Mouse (Mus musculus): Measurements from ENCODE around the gene Atg4d. TPM values are rescaled to one million over a fixed set of nuclear protein-coding genes. Genes with fewer than 3 reads are reported as not detected.

The Atg4d gene
- polyA plus RNA-seq, 1 experiment from 2014 or later, result 34.9 TPM

- Histone ChIP-seq H3K27me3 (no peaks in the 10 kb centered on the region), H3K9me3 (no peaks in the 10 kb centered on the region), H3K4me2 (no peak overlapping the region), H3K9ac (replicated peaks) (no peak overlapping the region), H3K4me3 (replicated peaks) (no peak overlapping the region), H3K4me1 (replicated peaks) (peaks cover 18% of the 10 kb centered on the region), H3K27ac (no peak overlapping the region), H3K36me3 (peaks cover 73% of the 10 kb centered on the region)
- WGBS, result 56% methylated on average over 23 of the region's 23 CpGs
- no peak for ATAC-seq (ENCODE audit: insufficient number of reproducible peaks, insufficient read depth, low FRiP score, low TSS enrichment, low read depth)
These were observed 33.5 kb upstream of the Atg4d start for GRCm38 (mm10) chr9:21231551-21231950.

GRCm38 (mm10) chr9:21232867-21233266 is 32.2 kb upstream of the Atg4d start:
- ATAC-seq (ENCODE audit: insufficient number of reproducible peaks, insufficient read depth, low FRiP score, low TSS enrichment, low read depth), result no peak
- peaks cover 79% of the 10 kb centered on the region for H3K36me3 ChIP-seq
- H3K9me3 ChIP-seq, result no peaks in the 10 kb centered on the region
- no peak overlapping the region for H3K4me2 ChIP-seq
- H3K9ac ChIP-seq (replicated peaks), result no peak overlapping the region
- H3K4me1 ChIP-seq (replicated peaks), result peaks cover 22% of the 10 kb centered on the region
- no peak overlapping the region for H3K27ac ChIP-seq
- no peaks in the 10 kb centered on the region for H3K27me3 ChIP-seq
- 91% methylated on average over 5 of the region's 5 CpGs for WGBS
- H3K4me3 ChIP-seq (replicated peaks), result no peak overlapping the region

- H3K9ac ChIP-seq (replicated peaks), result no peak overlapping the region
- peaks cover 79% of the 10 kb centered on the region for H3K36me3 ChIP-seq
- no peaks in the 10 kb centered on the region for H3K9me3 ChIP-seq
- H3K4me2 ChIP-seq, result no peak overlapping the region
- no peak overlapping the region for H3K27ac ChIP-seq
- no peak for ATAC-seq (ENCODE audit: insufficient number of reproducible peaks, insufficient read depth, low FRiP score, low TSS enrichment, low read depth)
- H3K4me1 ChIP-seq (replicated peaks), result peaks cover 17% of the 10 kb centered on the region
- whole genome bisulfite sequencing, result 90% methylated on average over 29 of the region's 29 CpGs
- H3K4me3 ChIP-seq (replicated peaks), result no peak overlapping the region
- no peaks in the 10 kb centered on the region for H3K27me3 ChIP-seq
These were observed 31.7 kb upstream of the Atg4d start for GRCm38 (mm10) chr9:21233366-21233765.

- peaks cover 14% of the 10 kb centered on the region for H3K4me1 ChIP-seq (replicated peaks)
- H3K9ac ChIP-seq (replicated peaks), result no peak overlapping the region
- no peaks in the 10 kb centered on the region for H3K27me3 ChIP-seq
- peaks cover 79% of the 10 kb centered on the region for H3K36me3 ChIP-seq
- no peak overlapping the region for H3K4me2 ChIP-seq
- no peak for ATAC-seq (ENCODE audit: insufficient number of reproducible peaks, insufficient read depth, low FRiP score, low TSS enrichment, low read depth)
- H3K27ac ChIP-seq, result no peak overlapping the region
- H3K9me3 ChIP-seq, result no peaks in the 10 kb centered on the region
- WGBS, result 85% methylated on average over 28 of the region's 28 CpGs
- no peak overlapping the region for H3K4me3 ChIP-seq (replicated peaks)
These were observed 31.3 kb upstream of the Atg4d start for GRCm38 (mm10) chr9:21233805-21234204.

GRCm38 (mm10) chr9:21235341-21235740 is 29.8 kb upstream of the Atg4d start:
- Histone ChIP-seq H3K36me3 (peaks cover 66% of the 10 kb centered on the region), H3K27me3 (no peaks in the 10 kb centered on the region), H3K4me3 (replicated peaks) (no peak overlapping the region), H3K9ac (replicated peaks) (0 out of 2 replicates have a peak overlapping the region, but pooled peaks have one; percentile 18), H3K4me1 (replicated peaks) (peaks cover 19% of the 10 kb centered on the region), H3K27ac (no peak overlapping the region), H3K4me2 (no peak overlapping the region), H3K9me3 (no peaks in the 10 kb centered on the region)
- ATAC-seq (ENCODE audit: insufficient number of reproducible peaks, insufficient read depth, low FRiP score, low TSS enrichment, low read depth), result no peak
- WGBS, result 80% methylated on average over 4 of the region's 4 CpGs

- Histone ChIP-seq H3K36me3 (peaks cover 49% of the 10 kb centered on the region), H3K27me3 (peaks cover 3% of the 10 kb centered on the region), H3K4me2 (peak overlapping the region; percentile 78), H3K4me1 (replicated peaks) (peaks cover 21% of the 10 kb centered on the region), H3K4me3 (replicated peaks) (peak overlapping the region; percentile 93), H3K9ac (replicated peaks) (peak overlapping the region; percentile 97), H3K9me3 (no peaks in the 10 kb centered on the region), H3K27ac (peak overlapping the region; percentile 96)
- ATAC-seq (ENCODE audit: insufficient number of reproducible peaks, insufficient read depth, low FRiP score, low TSS enrichment, low read depth), result no peak
- WGBS, result 83% methylated on average over 25 of the region's 25 CpGs
These were observed 28.1 kb upstream of the Atg4d start for GRCm38 (mm10) chr9:21236991-21237367.

GRCm38 (mm10) chr9:21237368-21238003 is 27.6 kb upstream of the Atg4d start:
- peak; percentile 28; the same call in 1 of the 2 replicates for ATAC-seq (ENCODE audit: insufficient number of reproducible peaks, insufficient read depth, low FRiP score, low TSS enrichment, low read depth)
- WGBS, result 18% methylated on average over 19 of the region's 19 CpGs
- Histone ChIP-seq H3K27ac (peak overlapping the region; percentile 96), H3K9ac (replicated peaks) (peak overlapping the region; percentile 97), H3K27me3 (peaks cover 8% of the 10 kb centered on the region), H3K9me3 (no peaks in the 10 kb centered on the region), H3K36me3 (peaks cover 44% of the 10 kb centered on the region), H3K4me1 (replicated peaks) (peaks cover 21% of the 10 kb centered on the region), H3K4me3 (replicated peaks) (peak overlapping the region; percentile 93), H3K4me2 (peak overlapping the region; percentile 78)

- 1% methylated on average over 29 of the region's 31 CpGs for WGBS
- Histone ChIP-seq H3K9me3 (peaks cover 4% of the 10 kb centered on the region), H3K4me2 (peak overlapping the region; percentile 78), H3K4me3 (replicated peaks) (peak overlapping the region; percentile 93), H3K27me3 (peaks cover 15% of the 10 kb centered on the region), H3K9ac (replicated peaks) (peak overlapping the region; percentile 97), H3K36me3 (peaks cover 37% of the 10 kb centered on the region), H3K4me1 (replicated peaks) (peaks cover 21% of the 10 kb centered on the region), H3K27ac (peak overlapping the region; percentile 96)
- ATAC-seq (ENCODE audit: insufficient number of reproducible peaks, insufficient read depth, low FRiP score, low TSS enrichment, low read depth), result peak; percentile 6; the same call in 1 of the 2 replicates
These were observed 26.9 kb upstream of the Atg4d start for GRCm38 (mm10) chr9:21238004-21238732.

- Histone ChIP-seq H3K9ac (replicated peaks) (peak within 1 kb of the TSS; percentile 97), H3K4me1 (replicated peaks) (peaks cover 23% of the 10 kb centered on the region), H3K27ac (peak within 1 kb of the TSS; percentile 96), H3K36me3 (peaks cover 30% of the 10 kb centered on the region), H3K9me3 (peaks cover 4% of the 10 kb centered on the region), H3K27me3 (peaks cover 22% of the 10 kb centered on the region), H3K4me3 (replicated peaks) (peak within 1 kb of the TSS; percentile 93), H3K4me2 (peak within 1 kb of the TSS; percentile 78)
- 1% methylated on average over 89 of the region's 90 CpGs for WGBS
- peak; percentile 75 for ATAC-seq (ENCODE audit: insufficient number of reproducible peaks, insufficient read depth, low FRiP score, low TSS enrichment, low read depth)
These were observed 26.2 kb upstream of the Atg4d start, which contains the start of gene Keap1 for GRCm38 (mm10) chr9:21238733-21239464. Gene Keap1, minus strand, starts transcription at chr9:21239361.

GRCm38 (mm10) chr9:21239465-21239848 is 25.6 kb upstream of the Atg4d start:
- Histone ChIP-seq H3K36me3 (peaks cover 24% of the 10 kb centered on the region), H3K4me1 (replicated peaks) (peaks cover 29% of the 10 kb centered on the region), H3K27ac (peak overlapping the region; percentile 96; the same call in 1 of the 2 replicates), H3K4me2 (peak overlapping the region; percentile 78), H3K4me3 (replicated peaks) (peak overlapping the region; percentile 93), H3K9me3 (peaks cover 4% of the 10 kb centered on the region), H3K27me3 (peaks cover 28% of the 10 kb centered on the region), H3K9ac (replicated peaks) (peak overlapping the region; percentile 97)
- ATAC-seq (ENCODE audit: insufficient number of reproducible peaks, insufficient read depth, low FRiP score, low TSS enrichment, low read depth), result no peak
- 44% methylated on average over 4 of the region's 4 CpGs for WGBS

GRCm38 (mm10) chr9:21241343-21241742 is 23.8 kb upstream of the Atg4d start:
- no peak for ATAC-seq (ENCODE audit: insufficient number of reproducible peaks, insufficient read depth, low FRiP score, low TSS enrichment, low read depth)
- Histone ChIP-seq H3K4me2 (no peak overlapping the region), H3K27ac (no peak overlapping the region), H3K4me1 (replicated peaks) (peaks cover 36% of the 10 kb centered on the region), H3K9me3 (peaks cover 4% of the 10 kb centered on the region), H3K27me3 (peaks cover 47% of the 10 kb centered on the region), H3K4me3 (replicated peaks) (no peak overlapping the region), H3K36me3 (peaks cover 8% of the 10 kb centered on the region), H3K9ac (replicated peaks) (no peak overlapping the region)
- WGBS, result 9% methylated on average over 11 of the region's 11 CpGs

Measured in limb, embryonic 12.5 days (tissue).